Comparison of ENCODE assay signal across 28 mouse cellular contexts in genomic region chr5:84346728-84347499, GRCm38 (mm10).
DNase-seq lines count a peak whose midpoint lies in the region; ATAC-seq and TF ChIP-seq lines count a peak whose summit lies in the region.
"Had no signal": no experiment of that assay in that cellular context is flagged by ENCODE, and none has a peak within 500 bp of the region (broad histone marks: within the 10 kb centered on the region; RNA-seq: fewer than 3 reads in every experiment).

No protein-coding gene starts in this region.

- ATAC-seq in forebrain, embryonic 11.5 days (replicated peaks; ENCODE audit: low FRiP score), result peak; percentile 63; the same call in 1 of the 2 replicates
- ATAC-seq in forebrain, embryonic 16.5 days, result no peak
- ATAC-seq in hindbrain, embryonic 11.5 days (ENCODE audit: low FRiP score), result peak; percentile 43; the same call in 1 of the 2 replicates
- ATAC-seq in hindbrain, postnatal 0 days, result no peak
- peak; percentile 73 for ATAC-seq in midbrain, embryonic 12.5 days (ENCODE audit: low FRiP score, low read depth)
- ATAC-seq in midbrain, postnatal 0 days (ENCODE audit: low FRiP score), result no peak
- ATAC-seq: activated CD4-positive, CD25-positive, alpha-beta regulatory T cell, adult 4 months; inflammation-experienced regulatory T-cells, adult 6 months had no signal

- H3K9me3 ChIP-seq in forebrain, embryonic 11.5 days (ENCODE audit: control insufficient read depth, low read length), result no peaks in the 10 kb centered on the region
- no peaks in the 10 kb centered on the region for H3K9me3 ChIP-seq in forebrain, embryonic 16.5 days (ENCODE audit: control insufficient read depth, low read length)
- no peaks in the 10 kb centered on the region for H3K9me3 ChIP-seq in hindbrain, embryonic 11.5 days (ENCODE audit: control insufficient read depth, low read length)
- H3K9me3 ChIP-seq in hindbrain, postnatal 0 days (ENCODE audit: low read length), result no peaks in the 10 kb centered on the region
- no peaks in the 10 kb centered on the region for H3K9me3 ChIP-seq in midbrain, embryonic 12.5 days
- no peaks in the 10 kb centered on the region for H3K9me3 ChIP-seq in midbrain, postnatal 0 days (ENCODE audit: low read length)
- H3K9me3 ChIP-seq: embryonic facial prominence, embryonic 10.5 days; embryonic facial prominence, embryonic 13.5 days; heart, embryonic 12.5 days; heart, embryonic 15.5 days; hindbrain, embryonic 10.5 days had no signal

- no peak overlapping the region for H3K27ac ChIP-seq in forebrain, embryonic 11.5 days (ENCODE audit: low read depth, low read length)
- no peak overlapping the region for H3K27ac ChIP-seq in forebrain, embryonic 16.5 days (ENCODE audit: low read length)
- no peak overlapping the region for H3K27ac ChIP-seq in hindbrain, embryonic 11.5 days (ENCODE audit: low read depth, low read length)
- no peak overlapping the region for H3K27ac ChIP-seq in hindbrain, postnatal 0 days
- H3K27ac ChIP-seq in midbrain, embryonic 12.5 days (replicated peaks), result no peak overlapping the region
- H3K27ac ChIP-seq in midbrain, postnatal 0 days (ENCODE audit: low read depth, low read length), result no peak overlapping the region
- H3K27ac ChIP-seq: embryonic facial prominence, embryonic 10.5 days; embryonic facial prominence, embryonic 13.5 days; heart, embryonic 15.5 days; hindbrain, embryonic 10.5 days; hindbrain, embryonic 14.5 days had no signal

- no peaks in the 10 kb centered on the region for H3K36me3 ChIP-seq in forebrain, embryonic 11.5 days (ENCODE audit: control insufficient read depth, insufficient read depth, low read length)
- H3K36me3 ChIP-seq in forebrain, embryonic 16.5 days (ENCODE audit: control insufficient read depth, insufficient read depth), result no peaks in the 10 kb centered on the region
- H3K36me3 ChIP-seq in hindbrain, embryonic 11.5 days (ENCODE audit: control insufficient read depth, insufficient read depth, low read length), result no peaks in the 10 kb centered on the region
- no peaks in the 10 kb centered on the region for H3K36me3 ChIP-seq in hindbrain, postnatal 0 days (ENCODE audit: insufficient read depth, low read length)
- no peaks in the 10 kb centered on the region for H3K36me3 ChIP-seq in midbrain, embryonic 12.5 days
- no peaks in the 10 kb centered on the region for H3K36me3 ChIP-seq in midbrain, postnatal 0 days (ENCODE audit: insufficient read depth, low read length)
- H3K36me3 ChIP-seq: embryonic facial prominence, embryonic 10.5 days; embryonic facial prominence, embryonic 13.5 days; heart, embryonic 12.5 days; heart, embryonic 15.5 days; hindbrain, embryonic 10.5 days had no signal

- no peak overlapping the region for H3K4me3 ChIP-seq in forebrain, embryonic 11.5 days (ENCODE audit: low read depth, low read length)
- no peak overlapping the region for H3K4me3 ChIP-seq in forebrain, embryonic 16.5 days (replicated peaks; ENCODE audit: low read length)
- H3K4me3 ChIP-seq in hindbrain, embryonic 11.5 days (ENCODE audit: low read depth, low read length), result no peak overlapping the region
- H3K4me3 ChIP-seq in hindbrain, postnatal 0 days (ENCODE audit: low read length), result no peak overlapping the region
- H3K4me3 ChIP-seq in midbrain, embryonic 12.5 days, result no peak overlapping the region
- no peak overlapping the region for H3K4me3 ChIP-seq in midbrain, postnatal 0 days (ENCODE audit: low read depth, low read length)
- H3K4me3 ChIP-seq: embryonic facial prominence, embryonic 10.5 days; embryonic facial prominence, embryonic 13.5 days; erythroblast, embryonic 14.5 days; heart, embryonic 12.5 days; heart, embryonic 15.5 days; hindbrain, embryonic 10.5 days had no signal

- DNase-seq in forebrain, embryonic 11.5 days (ENCODE audit: low spot score), result no peak
- no peak for DNase-seq in hindbrain, embryonic 11.5 days (ENCODE audit: low spot score)
- DNase-seq in hindbrain, postnatal 0 days (ENCODE audit: low spot score), result no peak
- DNase-seq in midbrain, postnatal 0 days (ENCODE audit: low spot score), result no peak
- no peak for DNase-seq in right cerebral cortex, postnatal 10 days (ENCODE audit: low spot score in 2 of 2)
- DNase-seq in layer of hippocampus, postnatal 14 days (ENCODE audit: low spot score in 2 of 2), result no peak
- DNase-seq: adrenal gland, adult 8-10 months; adrenal gland, postnatal 25 days; cerebellum, adult 11-12 months; cerebellum, adult 8-10 months; cerebellum, postnatal 10 days; cerebellum, postnatal 36 days; embryo, embryonic 11 days; gastrocnemius, postnatal 25 days; heart, adult 18-20 months; heart, postnatal 10 days; heart, postnatal 36 days had no signal

- no peak overlapping the region for H3K9ac ChIP-seq in forebrain, embryonic 11.5 days (ENCODE audit: low read length)
- H3K9ac ChIP-seq in forebrain, embryonic 16.5 days (replicated peaks; ENCODE audit: low read depth, low read length), result no peak overlapping the region
- H3K9ac ChIP-seq in hindbrain, embryonic 11.5 days (ENCODE audit: low read depth, low read length), result no peak overlapping the region
- H3K9ac ChIP-seq in hindbrain, postnatal 0 days (replicated peaks; ENCODE audit: low read length), result no peak overlapping the region
- H3K9ac ChIP-seq in midbrain, embryonic 12.5 days (replicated peaks), result no peak overlapping the region
- no peak overlapping the region for H3K9ac ChIP-seq in midbrain, postnatal 0 days (replicated peaks; ENCODE audit: low read length, poor library complexity, severe bottlenecking)
- H3K9ac ChIP-seq: embryonic facial prominence, embryonic 13.5 days; heart, embryonic 12.5 days; heart, embryonic 15.5 days; hindbrain, embryonic 14.5 days had no signal

- TF ChIP-seq CTCF in hindbrain, postnatal 0 days (IDR thresholded peaks at IDR 0.05; ENCODE audit: low read depth), result no peak
- no peak for TF ChIP-seq CTCF in midbrain, postnatal 0 days (IDR thresholded peaks at IDR 0.05)

- H3K4me2 ChIP-seq in forebrain, embryonic 11.5 days (ENCODE audit: low read depth, low read length, severe bottlenecking), result no peak overlapping the region
- no peak overlapping the region for H3K4me2 ChIP-seq in forebrain, embryonic 16.5 days (ENCODE audit: low read length)
- no peak overlapping the region for H3K4me2 ChIP-seq in hindbrain, embryonic 11.5 days (replicated peaks; ENCODE audit: low read depth, low read length)
- H3K4me2 ChIP-seq in hindbrain, postnatal 0 days (ENCODE audit: low read depth, low read length), result no peak overlapping the region
- no peak overlapping the region for H3K4me2 ChIP-seq in midbrain, embryonic 12.5 days (replicated peaks)
- H3K4me2 ChIP-seq in midbrain, postnatal 0 days (ENCODE audit: low read depth, low read length, poor library complexity, severe bottlenecking), result no peak overlapping the region
- H3K4me2 ChIP-seq: embryonic facial prominence, embryonic 13.5 days; heart, embryonic 12.5 days; heart, embryonic 15.5 days; hindbrain, embryonic 14.5 days had no signal

- H3K4me1 ChIP-seq in forebrain, embryonic 11.5 days (replicated peaks; ENCODE audit: control insufficient read depth, insufficient read depth, low read length), result no peaks in the 10 kb centered on the region
- H3K4me1 ChIP-seq in forebrain, embryonic 16.5 days (replicated peaks; ENCODE audit: control insufficient read depth, insufficient read depth, low read length), result no peaks in the 10 kb centered on the region; the same call in 1 of the 2 replicates
- H3K4me1 ChIP-seq in hindbrain, embryonic 11.5 days (replicated peaks; ENCODE audit: control insufficient read depth, insufficient read depth, low read length), result no peaks in the 10 kb centered on the region
- no peaks in the 10 kb centered on the region for H3K4me1 ChIP-seq in hindbrain, postnatal 0 days (ENCODE audit: insufficient read depth, low read length)
- H3K4me1 ChIP-seq in midbrain, embryonic 12.5 days, result peaks cover 4% of the 10 kb centered on the region
- no peaks in the 10 kb centered on the region for H3K4me1 ChIP-seq in midbrain, postnatal 0 days (ENCODE audit: insufficient read depth, low read length)
- H3K4me1 ChIP-seq: embryonic facial prominence, embryonic 10.5 days; embryonic facial prominence, embryonic 13.5 days; heart, embryonic 12.5 days; heart, embryonic 15.5 days; hindbrain, embryonic 10.5 days had no signal

- WGBS in forebrain, embryonic 11.5 days, result 61% methylated on average over 2 of the region's 2 CpGs
- 85% methylated on average over 2 of the region's 2 CpGs for WGBS in forebrain, embryonic 16.5 days
- WGBS in hindbrain, embryonic 11.5 days, result 82% methylated on average over 2 of the region's 2 CpGs
- 92% methylated on average over 2 of the region's 2 CpGs for WGBS in hindbrain, postnatal 0 days
- WGBS in midbrain, embryonic 12.5 days, result 71% methylated on average over 2 of the region's 2 CpGs
- 79% methylated on average over 2 of the region's 2 CpGs for WGBS in midbrain, postnatal 0 days

- H3K27me3 ChIP-seq in forebrain, embryonic 11.5 days (ENCODE audit: control insufficient read depth, insufficient read depth, low read length), result no peaks in the 10 kb centered on the region
- H3K27me3 ChIP-seq in forebrain, embryonic 16.5 days (replicated peaks; ENCODE audit: control insufficient read depth, insufficient read depth, low read length), result no peaks in the 10 kb centered on the region
- H3K27me3 ChIP-seq in hindbrain, embryonic 11.5 days (ENCODE audit: control insufficient read depth, insufficient read depth, low read length), result no peaks in the 10 kb centered on the region
- H3K27me3 ChIP-seq in hindbrain, postnatal 0 days (ENCODE audit: insufficient read depth, low read length), result no peaks in the 10 kb centered on the region
- no peaks in the 10 kb centered on the region for H3K27me3 ChIP-seq in midbrain, embryonic 12.5 days
- no peaks in the 10 kb centered on the region for H3K27me3 ChIP-seq in midbrain, postnatal 0 days (ENCODE audit: insufficient read depth, low read length)
- H3K27me3 ChIP-seq: embryonic facial prominence, embryonic 13.5 days; heart, embryonic 12.5 days; heart, embryonic 15.5 days had no signal

Comparison
In these comparisons a context has a peak if more than half of its experiments do, and no peak if none do; other contexts are left out.
1. ATAC-seq: peak in forebrain, embryonic 11.5 days (single experiment), hindbrain, embryonic 11.5 days (single experiment) and midbrain, embryonic 12.5 days (single experiment); none in forebrain, embryonic 16.5 days (single experiment), hindbrain, postnatal 0 days (single experiment) and midbrain, postnatal 0 days (single experiment).